Mouse (Mus musculus): ENCODE measurements around the gene Iqcj. TPM values are rescaled to one million over a fixed set of nuclear protein-coding genes. Genes with fewer than 3 reads are reported as not detected.

Gene Iqcj
- polyA plus RNA-seq, 1 experiment, result not detected

DNA sequence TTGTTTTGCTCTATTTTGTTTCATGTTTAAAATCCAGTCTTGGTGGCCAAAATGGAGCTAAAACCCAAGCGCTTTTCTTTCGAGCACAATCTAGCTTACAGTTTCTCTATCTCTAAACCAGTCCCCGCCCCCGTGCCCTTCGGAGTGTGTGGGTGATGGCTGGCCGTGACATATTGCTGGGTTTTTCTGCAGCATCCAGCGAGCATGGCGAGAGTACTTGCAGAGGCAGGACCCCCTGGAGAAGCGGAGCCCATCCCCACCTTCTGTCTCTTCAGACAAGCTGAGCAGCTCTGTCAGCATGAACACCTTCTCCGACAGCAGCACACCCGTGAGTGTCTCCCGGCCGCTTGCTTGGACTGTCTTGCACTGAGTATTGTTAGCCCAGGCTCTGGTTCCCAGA lies 163.1 kb downstream of the Iqcj start:
- H3K79me2 ChIP-seq (ENCODE audit: control insufficient read depth, insufficient read depth), result no peaks in the 10 kb centered on the region
- no peak for TF ChIP-seq TCF3 (IDR thresholded peaks at IDR 0.05; ENCODE audit: insufficient read length, low read depth)
- TF ChIP-seq MYOG (IDR thresholded peaks at IDR 0.05; ENCODE audit: control insufficient read depth in 1 of 3, insufficient read depth in 1 of 3, insufficient read length in 2 of 3, low read depth in 2 of 3), result no peak
- H3ac ChIP-seq (ENCODE audit: control insufficient read depth, insufficient read length), result no peak overlapping the region
- H3K36me3 ChIP-seq (ENCODE audit: control insufficient read depth, insufficient read depth), result no peaks in the 10 kb centered on the region
- H3K4me2 ChIP-seq (ENCODE audit: low read depth), result peak overlapping the region; percentile 48
- H3K4me3 ChIP-seq, result no peak overlapping the region
- H3K27me3 ChIP-seq (ENCODE audit: control insufficient read depth, insufficient read depth, insufficient read length), result no peaks in the 10 kb centered on the region

DNA sequence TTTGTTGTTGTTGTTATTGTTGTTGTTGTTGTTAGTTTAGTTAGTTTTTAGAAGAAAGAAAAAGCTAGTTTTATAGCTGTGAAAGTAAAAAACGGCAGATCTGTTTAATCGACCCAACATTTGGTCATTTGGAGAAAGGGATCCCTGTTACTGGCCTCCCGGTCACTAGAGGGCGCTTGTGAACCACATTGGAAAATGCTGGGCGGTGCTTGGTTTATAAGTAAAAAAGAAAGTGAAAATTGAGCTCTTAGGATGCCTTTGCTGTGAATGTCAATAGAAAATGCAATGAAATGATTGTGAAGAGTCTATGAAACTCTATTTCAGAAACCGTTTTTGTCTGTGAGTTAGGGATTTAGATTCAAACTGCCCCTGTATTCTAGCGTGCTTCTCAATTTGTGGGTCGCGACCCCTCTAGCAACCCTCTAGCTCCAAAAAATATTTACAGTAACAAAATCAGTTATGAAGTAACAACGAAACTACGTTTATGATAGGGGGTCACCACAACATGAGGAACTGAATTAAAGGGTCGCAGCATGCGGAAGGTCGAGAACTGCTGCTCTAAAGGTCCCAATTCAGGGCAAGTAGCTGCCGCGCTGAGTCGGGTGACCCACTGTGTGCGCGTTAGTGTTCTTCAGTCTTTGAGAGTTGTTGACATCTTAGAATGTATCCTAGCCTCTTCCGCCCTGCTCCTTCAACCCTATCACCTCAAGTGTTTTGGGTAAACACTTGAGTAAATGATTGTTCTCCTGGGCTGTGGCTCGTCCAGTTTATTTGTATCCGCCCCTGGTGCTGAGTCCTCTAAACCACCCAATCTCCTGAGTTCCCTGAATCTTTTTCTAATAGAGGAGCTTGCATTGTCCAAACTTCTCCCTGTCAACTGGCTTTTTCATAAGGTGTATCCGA lies 164.6 kb downstream of the Iqcj start:
- Histone ChIP-seq H3ac (ENCODE audit: control insufficient read depth, insufficient read length) (no peak overlapping the region), H3K4me2 (ENCODE audit: low read depth) (peak overlapping the region; percentile 81), H3K36me3 (ENCODE audit: control insufficient read depth, insufficient read depth) (no peaks in the 10 kb centered on the region), H3K79me2 (ENCODE audit: control insufficient read depth, insufficient read depth) (no peaks in the 10 kb centered on the region), H3K4me3 (peak overlapping the region; percentile 22), H3K27me3 (ENCODE audit: control insufficient read depth, insufficient read depth, insufficient read length) (no peaks in the 10 kb centered on the region)
- TF ChIP-seq CEBPB (IDR thresholded peaks at IDR 0.05; ENCODE audit: insufficient read depth, poor library complexity, severe bottlenecking), result no peak
- no peak for TF ChIP-seq MAX (IDR thresholded peaks at IDR 0.05; ENCODE audit: low read depth)
- no peak for TF ChIP-seq SRF (IDR thresholded peaks at IDR 0.05; ENCODE audit: control insufficient read depth, insufficient read length, low read depth)
- no peak for TF ChIP-seq TCF3 (IDR thresholded peaks at IDR 0.05; ENCODE audit: insufficient read length, low read depth)
- no peak for TF ChIP-seq MYOD1 (IDR thresholded peaks at IDR 0.05; ENCODE audit: control insufficient read depth in 1 of 3, insufficient read length in 2 of 3, low read depth in 2 of 3)
- no peak for TF ChIP-seq USF1 (IDR thresholded peaks at IDR 0.05; ENCODE audit: low read depth)
- no peak for TF ChIP-seq POLR2AphosphoS2 (IDR thresholded peaks at IDR 0.05; ENCODE audit: insufficient read length, low read depth)
- no peak for TF ChIP-seq MYOG (IDR thresholded peaks at IDR 0.05; ENCODE audit: control insufficient read depth in 1 of 3, insufficient read depth in 1 of 3, insufficient read length in 2 of 3, low read depth in 2 of 3)
- TF ChIP-seq TCF12 (IDR thresholded peaks at IDR 0.05; ENCODE audit: insufficient read depth, poor library complexity, severe bottlenecking), result no peak
- TF ChIP-seq REST (IDR thresholded peaks at IDR 0.05; ENCODE audit: insufficient read depth, insufficient read length), result no peak
- TF ChIP-seq E2F4 (IDR thresholded peaks at IDR 0.05; ENCODE audit: insufficient read depth), result no peak
- TF ChIP-seq POLR2A (IDR thresholded peaks at IDR 0.05; ENCODE audit: insufficient read length, low read depth), result no peak

DNA sequence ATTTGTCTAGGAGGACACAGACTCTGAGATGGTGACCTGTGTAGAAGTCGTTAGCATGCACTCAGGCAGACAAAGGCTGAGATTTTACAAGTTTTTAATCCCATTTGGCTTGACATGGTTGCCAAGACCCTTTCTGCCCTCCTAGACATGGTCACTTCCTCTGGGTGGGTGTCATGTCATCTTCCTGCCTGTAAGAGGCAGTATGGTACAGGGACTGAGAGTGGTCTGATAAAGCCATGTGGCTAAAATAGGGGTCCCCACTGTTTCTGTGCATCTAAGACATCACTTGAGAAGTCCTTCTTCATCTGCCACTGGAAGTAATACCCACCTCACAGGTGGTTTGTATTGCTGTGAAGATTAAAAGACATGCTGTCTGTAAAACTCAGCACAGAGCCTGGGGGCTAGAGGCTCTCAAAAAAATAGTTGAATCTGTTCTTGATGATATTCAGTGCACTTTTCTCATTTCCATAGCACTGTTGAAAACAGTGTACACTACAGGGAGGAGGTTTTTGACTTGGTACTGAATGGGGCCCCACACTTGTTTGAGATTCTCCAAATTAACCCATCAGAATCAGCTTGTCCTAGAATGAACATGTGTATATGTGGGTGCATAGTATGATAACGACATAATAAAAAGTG lies 167.3 kb downstream of the Iqcj start:
- no peaks in the 10 kb centered on the region for H3K27me3 ChIP-seq (ENCODE audit: control insufficient read depth, insufficient read depth, insufficient read length)
- no peak overlapping the region for H3K4me2 ChIP-seq (ENCODE audit: low read depth)
- TF ChIP-seq REST (IDR thresholded peaks at IDR 0.05; ENCODE audit: insufficient read depth, insufficient read length), result no peak
- no peak for TF ChIP-seq TCF12 (IDR thresholded peaks at IDR 0.05; ENCODE audit: insufficient read depth, poor library complexity, severe bottlenecking)
- no peak for TF ChIP-seq POLR2A (IDR thresholded peaks at IDR 0.05; ENCODE audit: insufficient read length, low read depth)
- TF ChIP-seq MYOD1 (IDR thresholded peaks at IDR 0.05; ENCODE audit: control insufficient read depth in 1 of 3, insufficient read length in 2 of 3, low read depth in 2 of 3), result no peak
- TF ChIP-seq TCF3 (IDR thresholded peaks at IDR 0.05; ENCODE audit: insufficient read length, low read depth), result no peak
- TF ChIP-seq E2F4 (IDR thresholded peaks at IDR 0.05; ENCODE audit: insufficient read depth), result no peak
- no peak for TF ChIP-seq CEBPB (IDR thresholded peaks at IDR 0.05; ENCODE audit: insufficient read depth, poor library complexity, severe bottlenecking)
- TF ChIP-seq MYOG (IDR thresholded peaks at IDR 0.05; ENCODE audit: control insufficient read depth in 1 of 3, insufficient read depth in 1 of 3, insufficient read length in 2 of 3, low read depth in 2 of 3), result no peak
- TF ChIP-seq SRF (IDR thresholded peaks at IDR 0.05; ENCODE audit: control insufficient read depth, insufficient read length, low read depth), result no peak
- TF ChIP-seq POLR2AphosphoS2 (IDR thresholded peaks at IDR 0.05; ENCODE audit: insufficient read length, low read depth), result no peak
- no peak for TF ChIP-seq USF1 (IDR thresholded peaks at IDR 0.05; ENCODE audit: low read depth)
- TF ChIP-seq MAX (IDR thresholded peaks at IDR 0.05; ENCODE audit: low read depth), result no peak
- H3ac ChIP-seq (ENCODE audit: control insufficient read depth, insufficient read length), result no peak overlapping the region
- no peak overlapping the region for H3K4me3 ChIP-seq
- H3K79me2 ChIP-seq (ENCODE audit: control insufficient read depth, insufficient read depth), result no peaks in the 10 kb centered on the region
- H3K36me3 ChIP-seq (ENCODE audit: control insufficient read depth, insufficient read depth), result no peaks in the 10 kb centered on the region

DNA sequence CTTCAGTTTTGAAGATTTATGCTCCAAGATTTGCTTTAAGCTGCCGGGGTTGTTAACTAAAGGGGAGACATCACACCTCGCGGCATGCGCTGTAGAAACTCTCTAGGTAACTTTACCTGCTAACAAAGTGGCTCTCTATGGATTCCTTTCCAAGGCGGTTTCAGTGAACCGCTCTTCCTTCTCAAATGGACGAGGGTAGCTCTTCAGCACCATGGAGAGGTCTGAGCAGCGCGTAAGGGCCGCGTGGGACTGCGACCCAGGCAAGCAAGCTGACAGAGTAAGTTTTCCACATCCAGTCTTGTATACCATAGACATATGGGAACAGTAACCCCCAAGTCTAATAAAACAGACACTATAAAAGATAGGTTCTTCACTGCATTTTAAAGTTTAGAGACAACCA lies 172.7 kb downstream of the Iqcj start, which contains the start of gene Schip1:
Schip1 (plus strand) TSS at position 72 of the 400 bp plus-strand sequence.
- H3K79me2 ChIP-seq (ENCODE audit: control insufficient read depth, insufficient read depth), result no peaks in the 10 kb centered on the region
- TF ChIP-seq E2F4 (IDR thresholded peaks at IDR 0.05; ENCODE audit: insufficient read depth), result no peak
- TF ChIP-seq REST (IDR thresholded peaks at IDR 0.05; ENCODE audit: insufficient read depth, insufficient read length), result peak; percentile 88
- no peak within 1 kb of the TSS for H3K4me3 ChIP-seq
- no peak within 1 kb of the TSS for H3ac ChIP-seq (ENCODE audit: control insufficient read depth, insufficient read length)
- H3K4me2 ChIP-seq (ENCODE audit: low read depth), result no peak within 1 kb of the TSS
- H3K36me3 ChIP-seq (ENCODE audit: control insufficient read depth, insufficient read depth), result no peaks in the 10 kb centered on the region
- no peaks in the 10 kb centered on the region for H3K27me3 ChIP-seq (ENCODE audit: control insufficient read depth, insufficient read depth, insufficient read length)

All from myocyte (in vitro differentiated cells).